Mouse (Mus musculus): ENCODE data around the gene Adgrb3. TPM values are rescaled to one million over a fixed set of nuclear protein-coding genes. Genes with fewer than 3 reads are reported as not detected.

Adgrb3 gene
- polyA plus RNA-seq, 1 experiment = 54.7 TPM

GRCm38 (mm10) chr1:25829921-25830751 is 629 bp upstream of the Adgrb3 start:
- no peaks in the 10 kb centered on the region; the same call in 1 of the 2 replicates for H3K4me1 ChIP-seq (ENCODE audit: control insufficient read depth, insufficient read depth, low read length)
- under 1% methylated on average over 90 of the region's 99 CpGs for WGBS
- H3K4me3 ChIP-seq (replicated peaks; ENCODE audit: insufficient read depth, low read depth, low read length) = peak overlapping the region; percentile 97
- H3K27me3 ChIP-seq (ENCODE audit: control insufficient read depth, insufficient read depth, low read length) = no peaks in the 10 kb centered on the region
- peak; percentile 89 to 90 for DNase-seq
- peak overlapping the region; percentile 85 for H3K27ac ChIP-seq (ENCODE audit: insufficient read depth, low read length)
- TF ChIP-seq CTCF (IDR thresholded peaks at IDR 0.05; ENCODE audit: borderline replicate concordance, insufficient read depth, low read depth, low read length) (no peak), POLR2A (IDR thresholded peaks at IDR 0.05; ENCODE audit: borderline replicate concordance, insufficient read depth, low read length) (peak; percentile 22; the same call in 1 of the 2 replicates)

DNA sequence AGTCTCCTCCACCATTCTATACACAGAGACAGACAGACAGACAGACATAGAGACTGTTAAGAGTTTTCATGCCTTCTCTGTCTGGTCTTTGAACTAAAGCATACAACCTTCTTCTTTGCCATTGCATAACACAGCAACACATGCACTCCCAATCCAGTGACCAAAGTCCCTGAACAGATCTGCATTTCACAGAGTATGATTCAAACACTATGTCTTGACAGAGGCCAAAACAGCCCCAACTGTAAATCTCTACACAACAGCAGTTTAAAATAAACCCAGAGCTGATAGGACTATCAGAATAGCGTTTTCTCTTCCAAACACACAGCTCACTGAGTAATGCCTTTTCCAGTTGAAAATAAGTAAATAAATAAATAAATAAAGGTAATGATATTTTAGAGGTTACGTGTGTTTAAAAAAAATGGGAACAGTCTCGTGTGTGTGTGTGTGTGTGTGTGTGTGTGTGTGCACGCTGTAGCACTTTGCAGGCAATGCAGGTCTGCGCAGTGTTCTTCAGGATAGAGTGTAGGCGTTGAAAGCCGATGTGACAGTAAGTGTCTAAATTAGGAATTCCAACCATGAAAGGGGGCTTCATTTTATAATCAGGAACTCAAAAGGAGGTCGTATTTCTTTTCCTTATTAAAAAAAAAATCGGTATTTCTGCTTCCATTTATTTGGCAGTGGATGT is 1.3 kb downstream of the Adgrb3 start:
- WGBS = 4% methylated on average over 9 of the region's 9 CpGs
- Histone ChIP-seq H3K27ac (ENCODE audit: insufficient read depth, low read length) (peak overlapping the region; percentile 70; the same call in 1 of the 2 replicates), H3K4me3 (replicated peaks; ENCODE audit: insufficient read depth, low read depth, low read length) (peak overlapping the region; percentile 97), H3K4me1 (ENCODE audit: control insufficient read depth, insufficient read depth, low read length) (peaks cover 3% of the 10 kb centered on the region; the same call in 1 of the 2 replicates), H3K27me3 (ENCODE audit: control insufficient read depth, insufficient read depth, low read length) (no peaks in the 10 kb centered on the region)
- peak; percentile 45 to 56 for DNase-seq
- TF ChIP-seq CTCF (IDR thresholded peaks at IDR 0.05; ENCODE audit: borderline replicate concordance, insufficient read depth, low read depth, low read length) = no peak
- TF ChIP-seq POLR2A (IDR thresholded peaks at IDR 0.05; ENCODE audit: borderline replicate concordance, insufficient read depth, low read length) = no peak

GRCm38 (mm10) chr1:25827436-25827835 is 2.1 kb downstream of the Adgrb3 start:
- 2% methylated on average over 9 of the region's 9 CpGs for whole genome bisulfite sequencing
- DNase-seq = peak; percentile 53 to 67
- TF ChIP-seq CTCF (IDR thresholded peaks at IDR 0.05; ENCODE audit: borderline replicate concordance, insufficient read depth, low read depth, low read length) (no peak), POLR2A (IDR thresholded peaks at IDR 0.05; ENCODE audit: borderline replicate concordance, insufficient read depth, low read length) (peak; percentile 11; the same call in 1 of the 2 replicates)

DNA sequence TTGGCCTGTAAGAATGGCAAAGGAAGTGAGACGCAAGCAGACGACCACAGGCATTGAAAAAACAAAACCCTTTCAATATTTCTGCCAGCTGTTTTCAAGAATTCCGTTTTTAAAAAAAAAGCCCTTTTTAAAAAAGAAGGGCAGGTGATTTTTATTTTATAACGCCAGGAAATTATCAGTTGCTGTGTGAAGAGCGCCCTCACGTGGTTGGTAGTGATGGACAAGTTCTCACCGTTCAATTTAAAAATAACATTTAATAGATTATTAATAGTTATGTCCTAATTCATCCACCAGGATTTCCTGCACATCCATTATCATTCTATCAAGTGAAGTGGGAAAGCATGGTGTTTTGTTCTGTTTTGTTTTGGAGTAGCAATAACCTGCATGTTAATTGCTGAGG is 2.7 kb downstream of the Adgrb3 start:
- 1% methylated on average over 7 of the region's 7 CpGs for WGBS
- DNase-seq = peak; percentile 67 to 74
- Histone ChIP-seq H3K27me3 (ENCODE audit: control insufficient read depth, insufficient read depth, low read length) (no peaks in the 10 kb centered on the region), H3K27ac (ENCODE audit: insufficient read depth, low read length) (no peak overlapping the region; the same call in 1 of the 2 replicates), H3K4me3 (replicated peaks; ENCODE audit: insufficient read depth, low read depth, low read length) (peak overlapping the region; percentile 53), H3K4me1 (ENCODE audit: control insufficient read depth, insufficient read depth, low read length) (peaks cover 7% of the 10 kb centered on the region; the same call in 1 of the 2 replicates)
- peak; percentile 38; the same call in 1 of the 2 replicates for TF ChIP-seq CTCF (IDR thresholded peaks at IDR 0.05; ENCODE audit: borderline replicate concordance, insufficient read depth, low read depth, low read length)
- no peak for TF ChIP-seq POLR2A (IDR thresholded peaks at IDR 0.05; ENCODE audit: borderline replicate concordance, insufficient read depth, low read length)

More at GRCm38 (mm10) chr1:25827436-25827835, 2.1 kb downstream of the Adgrb3 start:
- Histone ChIP-seq H3K4me3 (replicated peaks; ENCODE audit: insufficient read depth, low read depth, low read length) (peak overlapping the region; percentile 53), H3K27me3 (ENCODE audit: control insufficient read depth, insufficient read depth, low read length) (no peaks in the 10 kb centered on the region), H3K27ac (ENCODE audit: insufficient read depth, low read length) (peak overlapping the region; percentile 64), H3K4me1 (ENCODE audit: control insufficient read depth, insufficient read depth, low read length) (peaks cover 3% of the 10 kb centered on the region; the same call in 1 of the 2 replicates)

- WGBS = 22% methylated on average over 4 of the region's 4 CpGs
- Histone ChIP-seq H3K27me3 (ENCODE audit: control insufficient read depth, insufficient read depth, low read length) (no peaks in the 10 kb centered on the region), H3K27ac (ENCODE audit: insufficient read depth, low read length) (no peak overlapping the region; the same call in 1 of the 2 replicates), H3K4me1 (ENCODE audit: control insufficient read depth, insufficient read depth, low read length) (peaks cover 7% of the 10 kb centered on the region; the same call in 1 of the 2 replicates), H3K4me3 (replicated peaks; ENCODE audit: insufficient read depth, low read depth, low read length) (peak overlapping the region; percentile 8)
- no peak for TF ChIP-seq CTCF (IDR thresholded peaks at IDR 0.05; ENCODE audit: borderline replicate concordance, insufficient read depth, low read depth, low read length)
- no peak for TF ChIP-seq POLR2A (IDR thresholded peaks at IDR 0.05; ENCODE audit: borderline replicate concordance, insufficient read depth, low read length)
- peak; percentile 32 to 52 for DNase-seq
Measured at GRCm38 (mm10) chr1:25824626-25825025, 4.9 kb downstream of the Adgrb3 start.

GRCm38 (mm10) chr1:25823961-25824360 is 5.5 kb downstream of the Adgrb3 start:
- no peak for TF ChIP-seq POLR2A (IDR thresholded peaks at IDR 0.05; ENCODE audit: borderline replicate concordance, insufficient read depth, low read length)
- TF ChIP-seq CTCF (IDR thresholded peaks at IDR 0.05; ENCODE audit: borderline replicate concordance, insufficient read depth, low read depth, low read length) = no peak
- DNase-seq = peak; percentile 36 to 37
- H3K4me3 ChIP-seq (replicated peaks; ENCODE audit: insufficient read depth, low read depth, low read length) = peak overlapping the region; percentile 62
- no peaks in the 10 kb centered on the region for H3K27me3 ChIP-seq (ENCODE audit: control insufficient read depth, insufficient read depth, low read length)
- 22% methylated on average over 10 of the region's 10 CpGs for WGBS
- no peak overlapping the region for H3K27ac ChIP-seq (ENCODE audit: insufficient read depth, low read length)
- H3K4me1 ChIP-seq (ENCODE audit: control insufficient read depth, insufficient read depth, low read length) = peaks cover 7% of the 10 kb centered on the region; the same call in 1 of the 2 replicates

DNA sequence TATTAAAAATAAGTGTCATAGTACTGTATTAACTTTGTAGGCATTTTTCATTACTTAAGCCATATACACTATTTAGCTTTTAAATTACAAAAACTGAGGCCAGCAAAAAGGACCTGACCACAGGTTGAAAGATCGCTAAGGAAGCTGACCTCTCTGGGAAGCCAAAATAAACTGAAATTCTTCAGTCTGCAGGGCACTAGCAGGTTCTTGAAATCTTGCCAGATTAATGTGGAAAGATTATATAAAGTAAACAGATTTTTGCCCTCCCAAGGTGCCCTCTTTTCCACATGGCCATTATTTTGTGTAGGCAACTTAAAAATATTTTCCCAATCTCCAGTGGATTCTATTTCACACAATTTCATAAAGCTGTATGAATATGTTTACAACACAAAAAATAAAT is 14.0 kb downstream of the Adgrb3 start:
- H3K4me3 ChIP-seq (replicated peaks; ENCODE audit: insufficient read depth, low read depth, low read length) = no peak overlapping the region
- peak in 1 of 2 experiments; percentile 66 for DNase-seq
- H3K27ac ChIP-seq (ENCODE audit: insufficient read depth, low read length) = no peak overlapping the region
- no peaks in the 10 kb centered on the region for H3K27me3 ChIP-seq (ENCODE audit: control insufficient read depth, insufficient read depth, low read length)
- no peak for TF ChIP-seq POLR2A (IDR thresholded peaks at IDR 0.05; ENCODE audit: borderline replicate concordance, insufficient read depth, low read length)
- no peak for TF ChIP-seq CTCF (IDR thresholded peaks at IDR 0.05; ENCODE audit: borderline replicate concordance, insufficient read depth, low read depth, low read length)
- WGBS = 17% methylated on average over 1 of the region's 1 CpGs
- H3K4me1 ChIP-seq (ENCODE audit: control insufficient read depth, insufficient read depth, low read length) = no peaks in the 10 kb centered on the region; the same call in 1 of the 2 replicates
